7 mouse cellular contexts compared by ENCODE assay signal in the genomic region with DNA sequence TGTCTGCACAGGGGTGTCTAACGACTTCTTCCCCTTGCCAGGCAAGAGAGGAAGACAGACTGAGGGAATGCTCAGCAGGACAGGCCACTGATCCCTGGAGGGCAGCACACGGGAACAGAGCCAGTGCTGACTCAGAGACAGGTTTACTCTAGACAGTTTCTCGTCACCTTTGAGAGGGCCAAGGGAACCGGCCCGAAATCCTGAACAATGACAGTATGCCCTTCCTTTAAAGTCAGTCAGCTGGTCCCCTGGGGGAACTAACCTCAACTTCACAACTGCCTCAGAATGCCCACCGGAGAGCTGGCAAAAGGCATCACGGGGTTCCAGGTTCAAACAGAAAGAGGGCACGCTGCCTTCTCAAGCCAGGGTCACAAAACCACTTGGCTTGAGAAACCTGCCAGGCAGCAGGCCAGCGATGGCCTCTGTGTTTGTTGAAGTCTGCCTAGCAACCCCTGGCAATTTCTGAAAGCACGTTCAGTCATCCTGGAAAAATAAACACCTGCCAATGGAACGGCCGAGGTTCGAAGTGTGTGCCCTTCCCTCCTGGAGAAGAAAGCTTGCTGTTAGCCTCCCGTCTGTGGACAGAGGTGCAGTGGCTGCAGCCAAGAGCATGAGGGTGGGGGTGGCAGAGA.
DNase-seq lines count a peak whose midpoint lies in the region; ATAC-seq and TF ChIP-seq lines count a peak whose summit lies in the region.

No protein-coding gene starts in this region.

- TF ChIP-seq CTCF in forebrain, postnatal 0 days (IDR thresholded peaks at IDR 0.05; ENCODE audit: low read depth), result no peak
- TF ChIP-seq CTCF in layer of hippocampus, adult 2 months (conservative IDR thresholded peaks at IDR 0.05), result no peak

- ATAC-seq in kidney, embryonic 16.5 days (ENCODE audit: low FRiP score, low TSS enrichment), result peak; percentile 35; the same call in 1 of the 2 replicates
- peak; percentile 47; the same call in 1 of the 2 replicates for ATAC-seq in neural tube, embryonic 15.5 days (ENCODE audit: low FRiP score)
- no peak for ATAC-seq in forebrain, postnatal 0 days

- peak overlapping the region; percentile 65 for H3K27ac ChIP-seq in kidney, embryonic 16.5 days (ENCODE audit: low read length)
- 0 out of 2 replicates have a peak overlapping the region, but pooled peaks have one; percentile 18 for H3K27ac ChIP-seq in neural tube, embryonic 15.5 days (replicated peaks)
- H3K27ac ChIP-seq in forebrain, postnatal 0 days (ENCODE audit: low read depth, low read length), result no peak overlapping the region
- no peak overlapping the region for H3K27ac ChIP-seq in layer of hippocampus, adult 2 months

- DNase-seq in adrenal gland, adult (ENCODE audit: inconsistent age in 2 of 2, low spot score in 1 of 2), result peak; percentile 55 to 86
- DNase-seq in brain, adult 2 months (ENCODE audit: low read depth, low spot score), result peak; percentile 24
- DNase-seq in heart, adult 9 months (ENCODE audit: low spot score in 2 of 2), result peak; percentile 63 to 86
- DNase-seq in forebrain, postnatal 0 days, result no peak
- DNase-seq in layer of hippocampus, adult 2 months (ENCODE audit: low spot score in 2 of 2), result no peak

- WGBS in kidney, embryonic 16.5 days, result 41% methylated on average over 14 of the region's 14 CpGs
- WGBS in neural tube, embryonic 15.5 days, result 53% methylated on average over 14 of the region's 14 CpGs
- WGBS in forebrain, postnatal 0 days, result 41% methylated on average over 14 of the region's 14 CpGs

- H3K9ac ChIP-seq in kidney, embryonic 16.5 days (replicated peaks; ENCODE audit: low read length), result peak overlapping the region; percentile 31; the same call in 1 of the 2 replicates
- H3K9ac ChIP-seq in neural tube, embryonic 15.5 days (replicated peaks), result no peak overlapping the region
- no peak overlapping the region for H3K9ac ChIP-seq in forebrain, postnatal 0 days

- H3K4me1 ChIP-seq in kidney, embryonic 16.5 days (ENCODE audit: insufficient read depth, low read length), result peaks cover 25% of the 10 kb centered on the region
- H3K4me1 ChIP-seq in neural tube, embryonic 15.5 days, result peaks cover 14% of the 10 kb centered on the region
- H3K4me1 ChIP-seq in forebrain, postnatal 0 days (ENCODE audit: insufficient read depth), result no peaks in the 10 kb centered on the region

- no peaks in the 10 kb centered on the region for H3K9me3 ChIP-seq in kidney, embryonic 16.5 days (ENCODE audit: low read length)
- H3K9me3 ChIP-seq in neural tube, embryonic 15.5 days (replicated peaks), result no peaks in the 10 kb centered on the region
- no peaks in the 10 kb centered on the region for H3K9me3 ChIP-seq in forebrain, postnatal 0 days (ENCODE audit: low read length)

- no peak overlapping the region for H3K4me3 ChIP-seq in kidney, embryonic 16.5 days (ENCODE audit: low read length)
- no peak overlapping the region for H3K4me3 ChIP-seq in neural tube, embryonic 15.5 days (replicated peaks)
- H3K4me3 ChIP-seq in forebrain, postnatal 0 days (ENCODE audit: low read depth, low read length), result no peak overlapping the region
- H3K4me3 ChIP-seq in layer of hippocampus, adult 2 months, result no peak overlapping the region; the same call in 1 of the 2 replicates

- H3K36me3 ChIP-seq in kidney, embryonic 16.5 days (ENCODE audit: insufficient read depth, low read length), result no peaks in the 10 kb centered on the region
- no peaks in the 10 kb centered on the region for H3K36me3 ChIP-seq in neural tube, embryonic 15.5 days
- no peaks in the 10 kb centered on the region for H3K36me3 ChIP-seq in forebrain, postnatal 0 days (ENCODE audit: insufficient read depth)

- H3K27me3 ChIP-seq in kidney, embryonic 16.5 days (ENCODE audit: insufficient read depth, low read length), result no peaks in the 10 kb centered on the region
- no peaks in the 10 kb centered on the region for H3K27me3 ChIP-seq in neural tube, embryonic 15.5 days (replicated peaks)
- H3K27me3 ChIP-seq in forebrain, postnatal 0 days (ENCODE audit: insufficient read depth, low read length), result no peaks in the 10 kb centered on the region

- H3K4me2 ChIP-seq in kidney, embryonic 16.5 days (replicated peaks; ENCODE audit: low read depth, low read length), result no peak overlapping the region
- H3K4me2 ChIP-seq in neural tube, embryonic 15.5 days, result 0 out of 2 replicates have a peak overlapping the region, but pooled peaks have one; percentile 1
- no peak overlapping the region for H3K4me2 ChIP-seq in forebrain, postnatal 0 days (ENCODE audit: low read depth)

Comparison
In these comparisons a context has a peak if more than half of its experiments do, and no peak if none do; other contexts are left out.
1. DNase-seq: peak in adrenal gland, adult (2 of 2), brain, adult 2 months (single experiment) and heart, adult 9 months (2 of 2); none in forebrain, postnatal 0 days (single experiment) and layer of hippocampus, adult 2 months (0 of 2).
2. H3K27ac ChIP-seq: peak in kidney, embryonic 16.5 days (single experiment) and neural tube, embryonic 15.5 days (single experiment); none in forebrain, postnatal 0 days (single experiment) and layer of hippocampus, adult 2 months (single experiment).